Mouse (Mus musculus): ENCODE measurements at regions not wholly inside any gene's neighbourhood (a gene's known extent, or its start where the extent isn't known, plus 50 kb on each side); places are given as distances from the start of the nearest gene placed in this dataset.
"Not testable (repeated sequence)": the region's sequence is repeated elsewhere in the genome, so short reads cannot be mapped to it uniquely, and the experiment has no call there.

DNA sequence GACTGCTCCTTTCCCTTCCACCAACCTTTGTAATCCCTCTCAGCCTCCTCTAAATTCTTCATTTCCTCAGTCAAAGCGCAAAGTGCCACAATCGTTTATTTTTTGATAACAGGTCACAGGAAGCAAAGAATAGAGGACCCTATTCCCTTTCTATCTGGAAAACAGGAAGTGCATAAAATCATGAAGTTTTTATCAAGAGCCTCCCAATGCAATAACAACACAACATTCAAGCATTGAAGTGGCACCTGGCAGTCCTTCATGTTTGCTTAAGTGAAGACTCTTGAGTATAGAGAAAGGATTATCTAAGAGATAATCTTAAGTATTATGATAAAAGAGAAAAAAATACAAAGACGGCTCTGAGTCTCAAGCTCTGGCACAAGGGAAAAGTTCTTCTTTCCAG is 111.9 kb downstream of the Ibtk start:
- DNase-seq: no peak
- intact Hi-C loops (cut with DNase I): no loop called here

- intact Hi-C loops (cut with DNase I): no loop called here
- no peak for DNase-seq
Observed at GRCm38 (mm10) chr9:85636131-85636447, 113.0 kb downstream of the Ibtk start.

DNA sequence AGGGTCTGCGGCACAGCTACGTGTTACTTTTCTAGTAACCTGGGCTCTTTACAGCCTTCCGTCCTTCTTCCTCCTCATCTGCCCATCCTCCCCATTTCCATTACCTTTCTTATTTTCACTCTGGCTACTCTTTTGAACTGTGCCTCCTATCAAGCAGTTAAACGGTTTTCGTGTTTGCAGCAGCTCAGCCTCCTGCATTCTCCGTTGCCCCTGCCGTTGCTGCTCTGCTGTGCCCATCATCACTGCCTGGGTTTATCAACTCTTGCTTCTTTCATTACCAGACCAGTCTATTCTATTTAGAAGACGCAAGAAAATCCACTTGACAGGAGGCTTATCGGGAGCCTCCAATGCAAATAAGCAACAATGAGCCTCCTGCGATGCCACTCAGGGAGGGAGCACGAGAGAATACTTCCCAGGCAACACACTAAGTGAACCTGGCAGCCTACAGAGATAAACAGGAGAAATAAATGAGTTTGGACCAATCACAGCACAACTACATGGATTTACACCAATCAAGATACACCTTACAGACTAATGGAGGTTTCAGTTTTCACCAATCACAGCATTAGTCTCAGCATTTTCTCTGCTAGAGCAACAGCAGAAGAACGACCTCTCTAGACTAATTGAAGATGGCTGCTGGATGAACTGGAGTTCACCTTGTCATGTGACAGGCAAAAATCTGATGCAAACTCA is 113.5 kb downstream of the Ibtk start:
- DNase-seq: no peak
- intact Hi-C loops (cut with DNase I): no loop called here

- DNase-seq; intact Hi-C loops (cut with DNase I): not testable (repeated sequence)
Observed at GRCm38 (mm10) chr9:85634786-85635185, 114.3 kb downstream of the Ibtk start.

DNA sequence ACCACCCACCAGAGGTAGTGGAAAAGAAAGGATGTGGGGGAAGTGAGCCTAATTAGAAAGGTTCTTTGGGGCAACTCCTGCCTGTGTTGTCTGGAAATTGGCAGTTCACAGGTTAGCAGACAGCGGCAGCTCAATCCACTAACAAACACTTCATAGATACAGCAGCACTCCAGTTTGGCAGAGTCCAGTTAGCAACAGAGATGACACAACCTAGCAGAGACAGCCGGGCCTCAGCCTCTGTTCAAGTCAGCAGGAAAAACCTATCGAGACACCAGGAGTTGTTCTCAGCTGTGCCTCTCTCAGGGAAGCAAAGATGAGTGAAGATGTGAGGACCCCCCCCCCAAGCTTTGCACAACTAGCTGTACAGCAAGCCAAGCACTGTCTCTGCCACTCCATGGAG is 131.2 kb downstream of the Ibtk start:
- DNase-seq: no peak

GRCm38 (mm10) chr9:85617177-85617777 is 131.9 kb downstream of the Ibtk start:
- DNase-seq: no peak
- intact Hi-C loops (cut with DNase I): no loop called here

More for the DNA sequence above, 131.2 kb downstream of the Ibtk start:
- intact Hi-C loops (cut with DNase I): no loop called here

- no peak for DNase-seq
- intact Hi-C loops (cut with DNase I): no loop called here
Observed at GRCm38 (mm10) chr9:85616266-85616869, 132.8 kb downstream of the Ibtk start.

DNA sequence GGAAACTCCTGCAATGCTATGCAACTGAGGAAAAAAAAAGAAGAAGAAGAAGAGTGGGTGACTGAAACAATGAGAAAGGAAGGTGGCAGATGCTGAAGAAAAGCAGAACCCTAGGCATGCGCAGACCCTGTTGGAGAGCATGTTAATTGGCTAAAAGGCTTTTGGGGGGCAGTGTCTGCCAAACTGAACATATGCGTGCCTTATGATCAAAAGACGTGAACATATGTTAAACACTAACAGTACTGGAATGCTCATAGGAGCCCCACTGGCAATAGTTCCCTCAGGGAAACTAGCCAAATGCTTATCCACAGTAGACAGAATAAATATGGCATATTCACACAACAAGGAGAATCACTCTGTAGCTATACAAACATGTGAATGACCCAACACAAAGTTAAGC is 140.0 kb downstream of the Ibtk start:
- DNase-seq: no peak

GRCm38 (mm10) chr9:85596959-85597358 is 152.2 kb downstream of the Ibtk start:
- intact Hi-C loops (cut with DNase I): no loop called here
- DNase-seq: peak in 1 of 2 experiments; percentile 46

More for the DNA sequence above, 140.0 kb downstream of the Ibtk start:
- intact Hi-C loops (cut with DNase I): no loop called here

DNA sequence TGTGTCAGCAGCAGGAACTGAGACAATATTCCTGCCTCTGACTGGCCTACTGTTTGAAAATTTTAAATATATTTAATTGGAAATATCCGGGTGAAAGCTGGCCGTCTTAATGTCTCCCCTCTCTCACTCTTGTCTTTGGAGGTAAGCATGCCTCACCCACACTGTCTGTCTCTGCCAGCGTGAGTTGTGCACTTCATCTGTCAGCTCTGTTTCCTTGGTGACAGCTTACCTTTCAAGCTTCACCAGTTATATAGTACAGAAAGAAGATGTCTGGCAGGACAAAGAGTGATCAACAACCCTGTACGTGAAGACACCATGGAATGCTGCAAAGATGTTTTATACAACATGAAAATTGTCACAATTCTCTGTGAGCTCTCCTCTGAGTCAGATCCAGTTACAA is 155.3 kb downstream of the Ibtk start:
- no peak for DNase-seq
- intact Hi-C loops (cut with DNase I): no loop called here

- intact Hi-C loops (cut with DNase I): no loop called here
- no peak for DNase-seq
Observed at GRCm38 (mm10) chr9:85592639-85593038, 156.5 kb downstream of the Ibtk start.

GRCm38 (mm10) chr9:85589210-85589609 is 159.9 kb downstream of the Ibtk start:
- DNase-seq: no peak
- intact Hi-C loops (cut with DNase I): loop anchor here (5.0 to 10.0 kb wide), 3 partner anchors 262 to 1624 kb away; partner anchors contain the start of gene Tent5a

DNA sequence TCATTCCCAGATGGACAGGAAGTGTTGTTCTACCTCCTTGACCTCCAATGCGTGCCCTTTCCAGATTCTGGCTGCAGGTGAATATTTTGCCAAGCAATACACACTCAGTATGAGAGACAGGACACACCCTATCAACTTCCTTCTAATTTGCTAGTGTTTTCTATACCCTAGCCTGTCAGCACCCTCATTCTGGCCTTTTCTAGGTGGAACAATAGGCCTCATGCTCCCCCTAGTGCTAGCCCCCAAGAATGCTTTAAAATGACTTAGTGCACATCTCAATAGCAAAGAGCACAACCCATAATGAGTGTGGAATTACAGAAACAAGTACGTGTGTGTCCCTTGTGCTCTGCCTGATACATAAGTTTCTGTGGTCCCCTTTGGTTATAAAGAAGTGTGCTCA is 161.1 kb downstream of the Ibtk start:
- DNase-seq: peak; percentile 23 to 35
- intact Hi-C loops (cut with DNase I): loop anchor here (5.0 to 10.0 kb wide), 3 partner anchors 261 to 1623 kb away; partner anchors contain the start of gene Tent5a

GRCm38 (mm10) chr9:85581028-85581595 is 168.0 kb downstream of the Ibtk start:
- intact Hi-C loops (cut with DNase I): loop anchor here (10.0 kb wide), 2 partner anchors 1116 to 1616 kb away; no protein-coding TSS in a partner anchor
- peak in 1 of 2 experiments; percentile 6 for DNase-seq

GRCm38 (mm10) chr9:85577812-85578211 is 171.3 kb downstream of the Ibtk start:
- no peak for DNase-seq
- intact Hi-C loops (cut with DNase I): no loop called here

DNA sequence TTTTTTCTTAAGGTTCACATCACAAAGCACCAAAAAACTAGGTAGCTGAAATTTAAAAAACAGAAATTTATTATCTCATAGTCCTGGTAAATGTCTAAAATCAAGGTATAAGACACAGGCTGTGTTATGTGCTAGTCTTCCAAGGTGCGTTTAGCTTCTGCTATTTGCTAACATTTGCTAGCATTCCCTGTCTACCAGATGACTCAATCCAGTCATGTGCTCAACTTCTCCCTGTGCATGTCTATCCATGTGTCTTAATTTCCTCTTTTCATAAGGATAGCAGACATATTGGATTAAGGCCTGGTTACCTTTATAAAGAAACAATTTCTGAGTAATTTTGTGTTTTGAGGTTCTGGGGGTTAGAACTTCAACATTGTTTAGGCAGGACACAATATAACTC is 171.8 kb downstream of the Ibtk start:
- DNase-seq: no peak
- intact Hi-C loops (cut with DNase I): no loop called here

GRCm38 (mm10) chr9:85568877-85569276 is 180.3 kb downstream of the Ibtk start:
- no peak for DNase-seq
- intact Hi-C loops (cut with DNase I): no loop called here

DNA sequence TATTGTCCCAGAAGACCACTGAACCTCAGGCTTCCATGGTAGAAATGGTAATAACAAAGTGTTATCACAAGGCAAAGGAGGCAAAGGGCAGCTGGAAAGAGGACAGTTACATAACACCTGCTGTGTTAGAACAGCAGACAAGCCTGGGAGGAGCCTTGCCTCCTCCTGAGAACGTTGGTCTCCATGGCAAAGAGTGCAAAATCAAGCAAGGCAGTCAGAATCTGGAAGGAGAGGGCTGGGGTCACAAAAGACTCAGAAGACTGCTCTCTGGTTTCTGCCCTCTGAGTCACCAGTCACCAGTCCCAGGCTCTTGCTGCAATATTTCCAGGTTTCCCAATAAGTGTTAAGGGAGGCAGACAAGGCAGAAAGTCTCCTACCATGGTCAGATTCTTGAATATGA is 197.3 kb downstream of the Ibtk start:
- DNase-seq: no peak
- intact Hi-C loops (cut with DNase I): no loop called here

- intact Hi-C loops (cut with DNase I): no loop called here
- DNase-seq: no peak
Observed at GRCm38 (mm10) chr9:85550455-85550854, 198.7 kb downstream of the Ibtk start.

GRCm38 (mm10) chr9:85546226-85546625 is 202.9 kb downstream of the Ibtk start:
- intact Hi-C loops (cut with DNase I): no loop called here
- no peak for DNase-seq

DNA sequence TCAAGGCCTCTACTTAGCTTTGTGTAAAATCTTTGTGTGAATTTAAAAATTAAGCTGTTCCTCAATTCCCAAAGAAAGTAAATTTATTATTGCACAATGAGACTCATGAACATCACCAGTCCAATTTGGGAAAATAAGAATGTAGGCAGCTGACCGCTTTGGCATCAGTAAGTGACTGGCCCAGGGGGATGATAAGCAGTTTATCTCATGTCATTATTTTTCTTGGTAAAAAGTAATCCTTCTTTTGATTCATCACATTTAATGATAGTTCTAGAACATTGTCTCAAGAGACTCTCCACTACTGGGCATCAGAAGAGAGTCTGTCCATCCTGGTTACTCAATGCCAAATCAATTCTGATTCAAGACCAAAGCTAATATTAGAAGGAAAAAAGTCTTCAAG is 203.6 kb downstream of the Ibtk start:
- DNase-seq: no peak

DNA sequence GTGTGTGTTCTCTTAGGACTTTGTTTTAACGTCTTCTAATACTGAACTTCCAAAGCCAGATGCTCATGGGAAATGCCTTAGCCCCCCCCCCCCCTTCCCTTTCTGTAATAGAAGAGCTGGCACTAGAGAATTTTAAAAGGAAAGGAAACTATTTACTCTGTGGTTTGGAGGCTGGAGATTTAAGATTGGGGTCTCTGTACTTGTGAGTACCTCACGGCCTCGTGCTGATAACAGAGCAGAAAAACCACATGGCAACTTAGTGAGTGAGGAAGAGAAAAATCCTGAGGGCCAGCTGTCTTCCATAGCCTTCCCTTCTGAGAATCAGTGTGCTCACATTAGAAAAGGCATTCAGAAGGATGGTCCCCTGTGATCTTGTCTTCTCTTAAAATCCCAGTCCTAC is 210.6 kb downstream of the Ibtk start:
- intact Hi-C loops (cut with DNase I): no loop called here
- no peak for DNase-seq

More for the DNA sequence above, 203.6 kb downstream of the Ibtk start:
- intact Hi-C loops (cut with DNase I): no loop called here
